Mouse (Mus musculus): ENCODE measurements around the gene Dynlt1f. TPM values are rescaled to one million over a fixed set of nuclear protein-coding genes. Genes with fewer than 3 reads are reported as not detected.
"Not testable (repeated sequence)": the region's sequence is repeated elsewhere in the genome, so short reads cannot be mapped to it uniquely, and the experiment has no call there.

Gene Dynlt1f
- polyA plus RNA-seq, 1 experiment from 2014 or later = 238 TPM

DNA sequence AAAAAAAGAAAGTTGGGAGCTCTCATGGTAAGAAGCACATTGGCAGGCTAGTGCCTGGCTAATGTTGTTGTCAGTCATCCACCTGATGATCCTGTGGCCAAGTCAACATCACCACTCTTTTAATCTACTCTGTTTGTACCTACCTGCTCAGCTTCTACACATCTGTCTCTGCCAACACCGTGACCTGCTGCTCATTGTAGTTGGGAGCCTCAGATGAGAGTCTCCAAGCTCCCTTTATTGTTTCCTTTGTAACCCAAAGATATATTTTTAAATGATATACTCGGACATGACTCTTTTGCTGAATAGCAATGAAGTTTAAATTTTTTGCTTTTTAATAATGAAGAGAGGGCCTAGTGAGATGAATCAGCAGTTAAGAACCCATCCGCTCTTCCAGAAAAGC is 771 bp upstream of the Dynlt1f start:
- not testable (repeated sequence) for ATAC-seq (replicated peaks); H3K36me3 ChIP-seq; H3K27ac ChIP-seq (replicated peaks); H3K27me3 ChIP-seq; H3K4me3 ChIP-seq; H3K9me3 ChIP-seq; H3K9ac ChIP-seq (replicated peaks); H3K4me2 ChIP-seq (replicated peaks); H3K4me1 ChIP-seq
- 87% methylated on average over 2 of the region's 3 CpGs for WGBS

DNA sequence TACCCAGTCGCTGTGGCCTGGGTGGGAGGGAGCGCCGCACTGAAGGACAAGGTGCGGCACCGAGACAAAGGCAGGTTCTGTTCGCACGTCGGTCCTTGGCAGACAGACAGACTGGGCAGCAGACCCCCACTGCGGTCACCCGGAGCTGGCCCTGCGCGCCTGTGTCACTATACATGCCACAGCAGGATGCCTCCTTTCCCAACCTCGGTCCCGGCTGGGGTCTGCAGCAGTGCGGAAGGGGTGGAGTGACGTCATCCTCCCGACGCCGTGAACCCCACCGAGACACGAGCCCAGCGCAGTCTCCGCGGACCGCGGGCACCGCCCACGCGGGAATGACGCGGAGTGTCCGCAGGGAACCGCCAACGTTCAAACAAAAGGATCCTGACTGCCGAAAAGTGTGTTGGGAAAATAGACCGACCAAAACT is 601 bp downstream of the Dynlt1f start:
- under 1% methylated on average over 36 of the region's 36 CpGs for WGBS
- Histone ChIP-seq H3K4me3 (peak overlapping the region; percentile 50), H3K27ac (replicated peaks) (peak overlapping the region; percentile 91), H3K9ac (replicated peaks) (peak overlapping the region; percentile 58), H3K4me2 (replicated peaks) (peak overlapping the region; percentile 40)
- H3K36me3 ChIP-seq, H3K27me3 ChIP-seq, H3K9me3 ChIP-seq, H3K4me1 ChIP-seq: not testable (repeated sequence)
- peak; percentile 95 for ATAC-seq (replicated peaks)

GRCm38 (mm10) chr17:6653341-6653946 is 2.3 kb downstream of the Dynlt1f start:
- not testable (repeated sequence) for H3K4me1 ChIP-seq; H3K4me2 ChIP-seq (replicated peaks); H3K9me3 ChIP-seq; H3K27me3 ChIP-seq; H3K27ac ChIP-seq (replicated peaks); H3K9ac ChIP-seq (replicated peaks); ATAC-seq (replicated peaks); H3K36me3 ChIP-seq; H3K4me3 ChIP-seq
- WGBS = 70% methylated on average over 4 of the region's 5 CpGs

GRCm38 (mm10) chr17:6650904-6651565 is 4.7 kb downstream of the Dynlt1f start:
- not testable (repeated sequence) for ATAC-seq (replicated peaks); H3K4me2 ChIP-seq (replicated peaks); H3K9ac ChIP-seq (replicated peaks); H3K9me3 ChIP-seq; H3K27ac ChIP-seq (replicated peaks); H3K4me3 ChIP-seq; H3K36me3 ChIP-seq; H3K4me1 ChIP-seq; H3K27me3 ChIP-seq
- WGBS = 88% methylated on average over 7 of the region's 7 CpGs

DNA sequence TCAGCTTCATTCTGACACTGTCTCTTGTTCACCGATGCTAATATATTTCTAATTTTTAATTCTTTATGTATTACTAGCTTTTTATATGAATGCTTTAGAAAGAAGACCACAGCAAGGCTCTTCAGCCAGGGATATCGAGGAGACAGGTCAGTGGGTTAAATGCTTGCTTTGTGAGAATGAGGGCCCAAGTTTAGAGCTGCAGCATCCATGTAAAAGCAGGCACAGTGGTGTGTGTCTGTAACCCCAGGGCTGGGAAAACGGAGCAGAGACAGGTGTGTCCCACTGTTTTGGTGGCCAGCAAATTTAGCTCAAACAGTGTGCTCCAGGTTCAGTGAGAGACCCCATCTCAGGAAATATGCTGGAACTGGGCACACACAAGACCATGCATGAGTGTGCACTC is 8.2 kb downstream of the Dynlt1f start:
- not testable (repeated sequence) for ATAC-seq (replicated peaks); H3K9me3 ChIP-seq; H3K4me1 ChIP-seq; H3K4me3 ChIP-seq; H3K36me3 ChIP-seq; H3K27me3 ChIP-seq; H3K9ac ChIP-seq (replicated peaks); H3K4me2 ChIP-seq (replicated peaks); H3K27ac ChIP-seq (replicated peaks)
- WGBS = 98% methylated on average over 3 of the region's 3 CpGs

GRCm38 (mm10) chr17:6646841-6647240 is 8.9 kb downstream of the Dynlt1f start:
- H3K27me3 ChIP-seq; H3K27ac ChIP-seq (replicated peaks); H3K36me3 ChIP-seq; H3K9me3 ChIP-seq; ATAC-seq (replicated peaks); H3K9ac ChIP-seq (replicated peaks); H3K4me1 ChIP-seq; H3K4me3 ChIP-seq; H3K4me2 ChIP-seq (replicated peaks): not testable (repeated sequence)
- 97% methylated on average over 8 of the region's 8 CpGs for WGBS

DNA sequence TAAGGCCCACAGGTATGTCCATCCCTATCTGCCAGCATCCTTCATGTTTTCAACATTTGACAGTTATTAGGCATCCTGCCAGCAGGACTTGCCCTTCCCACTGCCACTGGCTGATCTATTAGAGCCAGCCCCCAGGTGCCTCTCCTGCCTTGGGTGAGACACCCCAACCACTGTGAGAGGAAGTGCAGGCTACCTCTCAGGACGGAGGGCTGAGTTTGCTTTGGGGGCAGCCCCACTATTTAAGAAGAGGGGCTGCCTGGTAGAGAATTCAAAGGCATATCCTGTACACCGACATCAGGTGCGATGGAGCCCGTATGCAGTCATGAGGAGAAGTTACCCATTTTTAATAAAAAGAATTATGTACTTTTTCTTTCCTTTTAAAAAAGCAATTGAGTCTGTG is 10.0 kb downstream of the Dynlt1f start:
- WGBS = 87% methylated on average over 4 of the region's 4 CpGs
- not testable (repeated sequence) for H3K9me3 ChIP-seq; H3K4me3 ChIP-seq; H3K36me3 ChIP-seq; H3K9ac ChIP-seq (replicated peaks); H3K27me3 ChIP-seq; H3K4me1 ChIP-seq; H3K4me2 ChIP-seq (replicated peaks); ATAC-seq (replicated peaks); H3K27ac ChIP-seq (replicated peaks)

DNA sequence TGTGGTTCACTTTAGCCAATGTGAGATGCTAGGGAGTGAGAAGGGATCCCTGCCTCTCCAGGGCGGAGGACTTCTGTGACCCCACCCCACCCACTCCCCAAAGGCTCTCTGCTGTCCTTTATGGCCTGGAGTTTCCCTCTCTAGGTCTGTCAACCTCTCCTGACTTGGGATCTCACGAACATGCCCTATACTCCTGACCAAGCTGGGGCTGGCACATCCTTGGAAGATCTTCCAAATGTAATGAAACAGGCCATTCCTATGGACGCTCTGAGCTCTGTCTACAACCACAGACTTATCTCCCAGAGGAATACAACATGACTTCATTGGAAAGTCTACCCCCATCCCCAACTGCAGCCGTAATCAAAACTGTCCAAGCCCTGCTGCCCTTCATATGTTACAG is 11.0 kb downstream of the Dynlt1f start:
- WGBS = 95% methylated on average over 4 of the region's 4 CpGs
- H3K9me3 ChIP-seq; H3K27me3 ChIP-seq; H3K4me1 ChIP-seq; H3K9ac ChIP-seq (replicated peaks); H3K27ac ChIP-seq (replicated peaks); ATAC-seq (replicated peaks); H3K36me3 ChIP-seq; H3K4me3 ChIP-seq; H3K4me2 ChIP-seq (replicated peaks): not testable (repeated sequence)

- H3K27ac ChIP-seq (replicated peaks); H3K9ac ChIP-seq (replicated peaks); H3K36me3 ChIP-seq; H3K4me2 ChIP-seq (replicated peaks); H3K27me3 ChIP-seq; H3K9me3 ChIP-seq; ATAC-seq (replicated peaks); H3K4me3 ChIP-seq; H3K4me1 ChIP-seq: not testable (repeated sequence)
- WGBS = 92% methylated on average over 9 of the region's 9 CpGs
Observed at GRCm38 (mm10) chr17:6644210-6644609, 11.5 kb downstream of the Dynlt1f start.

DNA sequence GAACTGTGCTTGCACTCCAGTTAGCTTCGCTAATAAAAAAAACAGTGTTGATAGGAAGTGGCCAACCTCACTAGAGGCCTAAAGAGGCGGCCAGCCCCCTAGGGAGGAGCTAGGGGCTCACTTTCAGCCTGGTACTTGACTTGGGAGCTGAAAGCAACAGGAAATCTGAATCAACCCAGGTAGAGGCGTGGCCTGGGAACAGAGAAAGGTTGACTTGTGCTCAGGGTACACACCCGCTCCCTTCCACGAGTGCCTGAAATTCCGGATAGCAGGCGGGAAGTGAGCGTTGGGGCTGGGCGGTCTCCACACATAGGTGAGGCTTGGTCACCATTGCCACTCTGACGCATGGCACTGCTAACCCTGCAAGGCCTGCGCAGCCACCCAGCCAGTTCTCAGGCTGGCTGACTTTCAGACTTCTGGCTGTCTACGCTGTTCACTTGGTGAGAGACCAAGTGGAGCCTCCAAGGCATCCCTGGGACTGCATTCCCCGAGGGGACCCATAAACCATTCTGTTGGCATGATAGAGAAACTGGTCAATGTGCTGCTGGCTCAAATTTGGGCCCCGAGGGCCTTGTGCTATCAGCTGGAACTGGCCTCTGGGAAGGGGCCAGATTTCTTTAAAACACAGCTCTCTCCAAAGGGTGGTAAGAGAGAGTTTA is 14.8 kb downstream of the Dynlt1f start:
- H3K4me1 ChIP-seq; H3K9ac ChIP-seq (replicated peaks); H3K4me2 ChIP-seq (replicated peaks); ATAC-seq (replicated peaks); H3K27ac ChIP-seq (replicated peaks); H3K4me3 ChIP-seq; H3K36me3 ChIP-seq; H3K27me3 ChIP-seq; H3K9me3 ChIP-seq: not testable (repeated sequence)
- WGBS = 88% methylated on average over 14 of the region's 14 CpGs

DNA sequence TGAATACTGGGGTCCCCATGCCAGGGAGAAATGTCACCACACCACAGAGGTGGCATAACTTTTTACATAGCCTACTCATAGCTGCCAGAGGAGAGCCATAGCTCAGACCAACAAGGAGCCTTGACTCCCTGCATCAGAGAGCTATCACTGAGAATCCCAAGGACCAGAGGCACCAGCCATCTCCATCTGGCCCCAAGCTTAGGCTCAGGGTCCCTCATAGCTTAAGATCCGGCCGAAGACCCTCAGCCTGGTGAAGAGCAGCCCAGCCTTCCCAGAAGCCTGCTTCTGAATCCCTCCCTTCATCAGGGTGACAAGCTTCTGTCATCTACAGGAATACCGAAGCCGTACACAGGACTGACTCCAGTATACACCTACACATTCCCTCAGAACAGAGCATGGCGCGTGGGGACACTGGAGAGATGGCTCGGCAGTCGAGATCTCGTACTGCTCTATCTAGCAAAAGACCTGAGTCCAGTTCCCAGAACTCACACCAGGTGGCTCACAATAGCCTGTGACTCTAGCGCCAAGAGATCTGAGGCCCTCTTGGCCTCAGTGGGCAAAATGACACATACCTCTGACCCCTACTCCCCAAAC is 15.6 kb downstream of the Dynlt1f start:
- not testable (repeated sequence) for H3K27me3 ChIP-seq; H3K4me2 ChIP-seq (replicated peaks); H3K27ac ChIP-seq (replicated peaks); ATAC-seq (replicated peaks); H3K9ac ChIP-seq (replicated peaks); H3K4me3 ChIP-seq; H3K9me3 ChIP-seq; H3K36me3 ChIP-seq; H3K4me1 ChIP-seq
- WGBS = 89% methylated on average over 10 of the region's 10 CpGs

DNA sequence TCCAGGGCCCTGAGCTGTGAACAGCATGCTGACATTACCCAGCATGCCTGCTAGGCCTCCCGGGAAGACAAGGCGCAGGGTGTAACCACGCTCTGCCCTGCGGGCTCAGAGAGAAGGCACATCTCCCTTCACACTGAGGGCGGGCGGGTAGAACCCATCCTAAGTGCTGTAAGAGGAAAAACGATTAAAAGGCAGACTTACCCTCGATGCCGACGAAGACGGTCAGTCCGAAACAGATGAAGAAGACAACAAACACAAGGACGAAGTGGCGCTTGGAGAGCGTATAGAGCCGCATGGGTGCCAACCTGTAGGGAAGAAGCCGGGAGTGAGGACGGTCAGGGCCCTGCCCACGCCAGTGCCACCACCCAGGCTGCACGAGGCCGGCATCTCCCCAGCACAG is 16.2 kb downstream of the Dynlt1f start:
- WGBS = 95% methylated on average over 16 of the region's 21 CpGs
- not testable (repeated sequence) for H3K36me3 ChIP-seq; ATAC-seq (replicated peaks); H3K27ac ChIP-seq (replicated peaks); H3K4me1 ChIP-seq; H3K27me3 ChIP-seq; H3K4me3 ChIP-seq; H3K4me2 ChIP-seq (replicated peaks); H3K9ac ChIP-seq (replicated peaks); H3K9me3 ChIP-seq

Measured in forebrain, embryonic 15.5 days (tissue).